Mouse (Mus musculus) neural tube, embryonic 13.5 days (tissue): Measurements from ENCODE around the gene Aldh1a1. TPM values are rescaled to one million over a fixed set of nuclear protein-coding genes. Genes with fewer than 3 reads are reported as not detected.

Experiments used
- ATAC-seq: fragments of 200-750 bp; cut with Nextera tagmentation; 2 replicates; pipeline ENCODE4 v1.8.0; 2017; ENCODE audit warnings: low read depth, mild to moderate bottlenecking, moderate TSS enrichment, moderate library complexity
- H3K27ac ChIP-seq: fragments of 300-500 bp; sonication (generic); replicated peaks from 2 replicates; pipeline ENCODE4 v1.5.1; 2015; ENCODE audit warnings: moderate library complexity, mild to moderate bottlenecking, inconsistent platforms
- H3K27me3 ChIP-seq: fragments of 300-500 bp; sonication (generic); 2 replicates; pipeline ENCODE4 v1.6.1; 2015; ENCODE audit warnings: mild to moderate bottlenecking, inconsistent platforms
- H3K36me3 ChIP-seq: fragments of 300-500 bp; sonication (generic); 2 replicates; pipeline ENCODE4 v1.6.1; 2015; ENCODE audit warnings: mild to moderate bottlenecking, inconsistent platforms
- H3K4me1 ChIP-seq: fragments of 300-500 bp; sonication (generic); replicated peaks from 2 replicates; pipeline ENCODE4 v1.6.1; 2015; ENCODE audit warnings: inconsistent platforms
- H3K4me2 ChIP-seq: fragments of 300-500 bp; sonication (generic); 2 replicates; pipeline ENCODE4 v1.6.1; 2015; ENCODE audit warnings: inconsistent platforms, mild to moderate bottlenecking, moderate library complexity
- H3K4me3 ChIP-seq: fragments of 300-500 bp; sonication (generic); 2 replicates; pipeline ENCODE4 v1.5.1; 2015; ENCODE audit warnings: mild to moderate bottlenecking, inconsistent platforms
- H3K9ac ChIP-seq: fragments of 300-500 bp; sonication (generic); 2 replicates; pipeline ENCODE4 v1.6.1; 2015; ENCODE audit warnings: moderate library complexity, mild to moderate bottlenecking, inconsistent platforms
- H3K9me3 ChIP-seq: fragments of 300-500 bp; sonication (generic); 2 replicates; pipeline ENCODE4 v1.6.1; 2016; ENCODE audit warnings: inconsistent platforms
- WGBS: fragments of 180-500 bp; shearing (Covaris S2); methylation state at CpG from one replicate; pipeline ENCODE4 v1.1.7; 2015; 5-methylcytosine and 5-hydroxymethylcytosine counted together
- polyA plus RNA-seq: library from polyadenylated mRNA; unstranded; fragments of >200 nt; fragmentation: Nextera tagmentation; extraction: Ambion mirVana; gene quantifications from 2 replicates; pipeline ENCODE4 v1.2.1, GENCODE M21; 2015

Gene Aldh1a1
- 0.57 and 1.0 TPM in 2 replicates for polyA plus RNA-seq

DNA sequence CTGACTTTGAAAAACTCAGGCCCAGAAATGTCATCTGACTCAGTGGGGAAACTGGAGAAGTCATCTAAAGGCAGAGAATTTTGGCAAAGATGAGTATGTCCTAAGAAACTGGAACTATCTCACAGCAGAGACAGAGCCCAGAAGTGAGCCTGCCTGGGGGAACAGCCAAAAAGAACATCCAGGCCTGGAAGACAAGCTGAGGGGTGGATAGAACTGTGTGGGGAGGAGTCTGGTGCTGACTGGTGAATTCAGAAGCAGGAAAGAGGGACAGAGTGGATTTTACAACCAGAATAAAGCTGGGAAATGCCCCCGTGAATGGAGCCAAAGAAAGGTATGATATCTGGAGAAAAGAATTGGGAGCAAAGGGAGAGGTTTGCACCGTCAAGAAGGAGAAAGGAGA, at the start of gene Aldh1a1:
Aldh1a1 (plus strand) TSS at position 225 of the 400 bp plus-strand sequence.
- Histone ChIP-seq H3K4me2 (no peak within 1 kb of the TSS), H3K4me3 (no peak within 1 kb of the TSS), H3K9me3 (no peaks in the 10 kb centered on the region), H3K4me1 (no peaks in the 10 kb centered on the region), H3K27ac (no peak within 1 kb of the TSS), H3K9ac (no peak within 1 kb of the TSS), H3K27me3 (no peaks in the 10 kb centered on the region), H3K36me3 (no peaks in the 10 kb centered on the region)
- ATAC-seq = no peak
- 69% methylated on average over 2 of the region's 2 CpGs for WGBS

GRCm38 (mm10) chr19:20447807-20448206, 44.7 kb upstream of the Aldh1a1 start:
- Histone ChIP-seq H3K27me3 (no peaks in the 10 kb centered on the region), H3K9me3 (no peaks in the 10 kb centered on the region), H3K36me3 (no peaks in the 10 kb centered on the region), H3K4me1 (no peaks in the 10 kb centered on the region), H3K9ac (no peak overlapping the region), H3K4me3 (no peak overlapping the region), H3K4me2 (no peak overlapping the region), H3K27ac (no peak overlapping the region)
- no peak for ATAC-seq
- 83% methylated on average over 2 of the region's 2 CpGs for WGBS

DNA sequence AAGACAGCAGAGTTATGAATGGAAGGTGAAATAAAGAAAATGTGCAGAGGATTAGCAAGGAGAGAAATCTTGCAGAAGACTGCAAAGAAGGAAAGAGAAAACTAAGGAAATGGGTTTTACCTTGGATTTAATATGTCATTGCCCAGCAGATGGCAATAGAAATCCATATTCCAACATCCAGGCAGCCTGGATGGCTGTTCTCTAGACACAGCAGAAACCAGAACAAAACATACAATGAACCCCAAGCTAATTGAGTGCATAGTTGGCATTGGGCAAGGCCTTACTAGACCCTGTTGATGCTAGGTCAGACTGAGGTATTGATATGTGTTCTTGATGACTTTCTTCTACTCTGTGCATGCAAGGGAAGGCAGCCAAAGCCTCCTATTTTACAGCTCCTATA, 43.0 kb upstream of the Aldh1a1 start:
- ATAC-seq = no peak; the same call in 1 of the 2 replicates
- no peaks in the 10 kb centered on the region for H3K4me1 ChIP-seq
- H3K27me3 ChIP-seq = no peaks in the 10 kb centered on the region
- H3K4me2 ChIP-seq = no peak overlapping the region
- no peak overlapping the region for H3K4me3 ChIP-seq
- H3K36me3 ChIP-seq = no peaks in the 10 kb centered on the region
- no peak overlapping the region for H3K9ac ChIP-seq
- H3K9me3 ChIP-seq = no peaks in the 10 kb centered on the region
- H3K27ac ChIP-seq = no peak overlapping the region

DNA sequence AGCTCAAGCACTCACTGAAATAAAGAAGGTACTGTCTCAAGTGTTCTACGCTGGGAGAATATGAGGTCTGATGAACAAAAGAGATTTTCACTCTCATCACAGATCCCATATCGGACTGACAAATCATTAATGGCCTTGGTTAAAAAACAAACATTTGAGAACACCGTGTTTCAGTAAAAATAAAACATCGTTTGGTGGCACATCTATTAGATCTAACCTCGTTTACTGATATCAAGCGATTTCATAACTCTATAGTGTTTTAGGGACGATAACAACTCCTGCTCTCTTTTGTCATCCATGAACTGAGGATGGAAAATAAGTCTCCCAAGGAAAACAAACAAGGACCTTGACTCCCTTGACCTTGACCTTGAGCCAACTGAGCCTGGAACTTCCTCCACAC, 41.5 kb upstream of the Aldh1a1 start:
- no peaks in the 10 kb centered on the region for H3K36me3 ChIP-seq
- no peaks in the 10 kb centered on the region for H3K9me3 ChIP-seq
- no peak overlapping the region for H3K9ac ChIP-seq
- no peak overlapping the region for H3K27ac ChIP-seq
- WGBS = 86% methylated on average over 7 of the region's 7 CpGs
- no peak overlapping the region for H3K4me2 ChIP-seq
- H3K4me3 ChIP-seq = no peak overlapping the region
- no peaks in the 10 kb centered on the region for H3K4me1 ChIP-seq
- H3K27me3 ChIP-seq = no peaks in the 10 kb centered on the region
- ATAC-seq = no peak

DNA sequence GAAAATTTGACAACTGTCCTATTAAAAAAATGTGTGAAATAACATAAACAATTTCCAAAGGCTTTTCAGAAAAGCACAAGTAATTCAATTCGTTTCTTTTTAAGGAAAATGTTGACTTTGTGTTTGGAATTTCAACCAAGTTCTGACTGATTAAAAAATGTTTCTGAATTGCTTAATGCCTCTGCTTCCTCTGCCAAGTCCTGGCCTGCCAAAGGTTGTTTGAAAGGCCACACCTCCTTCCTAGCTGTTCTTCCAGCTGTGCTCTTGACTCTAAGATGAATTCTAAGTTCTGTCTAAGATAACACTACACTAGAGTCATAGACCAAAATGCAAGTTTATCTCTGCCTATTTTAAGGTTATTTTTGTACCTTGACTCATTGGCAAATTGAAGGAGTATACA, 8.0 kb upstream of the Aldh1a1 start:
- ATAC-seq = no peak
- H3K4me3 ChIP-seq = no peak overlapping the region
- H3K27me3 ChIP-seq = no peaks in the 10 kb centered on the region
- H3K27ac ChIP-seq = no peak overlapping the region
- H3K4me2 ChIP-seq = no peak overlapping the region
- no peak overlapping the region for H3K9ac ChIP-seq
- no peaks in the 10 kb centered on the region for H3K4me1 ChIP-seq
- no peaks in the 10 kb centered on the region for H3K9me3 ChIP-seq
- no peaks in the 10 kb centered on the region for H3K36me3 ChIP-seq
- WGBS = 70% methylated on average over 1 of the region's 1 CpGs

- WGBS = 63% methylated on average over 4 of the region's 4 CpGs
- H3K4me1 ChIP-seq = no peaks in the 10 kb centered on the region
- H3K27me3 ChIP-seq = no peaks in the 10 kb centered on the region
- H3K9me3 ChIP-seq = no peaks in the 10 kb centered on the region
- no peak overlapping the region for H3K4me2 ChIP-seq
- no peak overlapping the region for H3K4me3 ChIP-seq
- H3K27ac ChIP-seq = no peak overlapping the region
- ATAC-seq = no peak
- H3K9ac ChIP-seq = no peak overlapping the region
- no peaks in the 10 kb centered on the region for H3K36me3 ChIP-seq
These were observed 565 bp upstream of the Aldh1a1 start for GRCm38 (mm10) chr19:20491950-20492349.

DNA sequence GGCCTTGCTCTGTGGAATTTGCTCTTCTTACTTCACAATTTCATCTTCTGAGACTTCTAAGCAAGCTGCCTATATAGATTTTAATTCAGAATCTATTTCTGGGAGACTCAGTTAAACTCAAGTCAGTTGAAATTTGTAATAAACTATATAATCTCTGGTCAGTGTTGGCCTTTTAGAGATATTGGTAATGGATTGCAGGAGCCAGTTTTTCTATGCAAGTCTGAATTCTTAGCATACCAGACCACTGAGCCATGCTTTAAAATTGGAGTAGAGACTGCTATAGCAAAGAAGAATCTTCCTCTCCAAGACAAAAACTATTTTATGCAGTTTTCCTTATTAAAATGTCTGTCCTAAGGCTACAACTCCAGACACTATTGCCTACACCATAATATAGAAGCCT, 4.0 kb downstream of the Aldh1a1 start:
- Histone ChIP-seq H3K27ac (no peak overlapping the region), H3K9me3 (no peaks in the 10 kb centered on the region), H3K36me3 (no peaks in the 10 kb centered on the region), H3K9ac (no peak overlapping the region), H3K4me2 (no peak overlapping the region), H3K4me1 (no peaks in the 10 kb centered on the region), H3K27me3 (no peaks in the 10 kb centered on the region), H3K4me3 (no peak overlapping the region)
- ATAC-seq = no peak

- Histone ChIP-seq H3K27me3 (no peaks in the 10 kb centered on the region), H3K36me3 (no peaks in the 10 kb centered on the region), H3K9ac (no peak overlapping the region), H3K4me1 (peaks cover 6% of the 10 kb centered on the region), H3K9me3 (no peaks in the 10 kb centered on the region), H3K4me2 (no peak overlapping the region), H3K27ac (no peak overlapping the region), H3K4me3 (no peak overlapping the region)
- no peak for ATAC-seq
These were observed 12.8 kb downstream of the Aldh1a1 start for GRCm38 (mm10) chr19:20505359-20505758.

- Histone ChIP-seq H3K4me3 (no peak overlapping the region), H3K4me1 (peaks cover 6% of the 10 kb centered on the region), H3K27me3 (no peaks in the 10 kb centered on the region), H3K27ac (no peak overlapping the region), H3K9me3 (no peaks in the 10 kb centered on the region), H3K4me2 (no peak overlapping the region), H3K36me3 (no peaks in the 10 kb centered on the region), H3K9ac (no peak overlapping the region)
- no peak for ATAC-seq
- 24% methylated on average over 9 of the region's 9 CpGs for WGBS
These were observed 14.6 kb downstream of the Aldh1a1 start for GRCm38 (mm10) chr19:20506936-20507615.

DNA sequence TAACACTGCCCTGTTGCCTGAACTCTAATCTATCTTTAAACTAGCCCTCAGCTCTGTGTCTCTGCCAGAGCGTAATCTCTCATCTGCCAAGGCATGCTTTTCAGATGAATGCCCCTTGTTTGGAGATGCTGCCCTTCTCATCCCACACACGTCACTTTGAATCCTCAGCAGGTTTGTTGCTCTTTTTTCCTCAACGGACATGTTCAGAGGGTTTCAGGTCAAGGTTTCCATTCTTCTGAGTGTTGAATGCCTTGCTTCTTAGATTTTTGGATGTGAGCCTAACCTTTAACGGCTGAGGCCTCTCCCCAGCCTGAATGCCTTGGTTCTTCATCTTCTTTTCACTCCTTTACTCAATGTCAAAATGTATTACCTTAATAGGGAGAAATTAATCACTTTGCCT, 16.1 kb downstream of the Aldh1a1 start:
- WGBS = 34% methylated on average over 4 of the region's 4 CpGs
- Histone ChIP-seq H3K36me3 (no peaks in the 10 kb centered on the region), H3K4me3 (no peak overlapping the region), H3K4me1 (peaks cover 6% of the 10 kb centered on the region), H3K27me3 (no peaks in the 10 kb centered on the region), H3K27ac (no peak overlapping the region), H3K9ac (no peak overlapping the region), H3K4me2 (no peak overlapping the region), H3K9me3 (no peaks in the 10 kb centered on the region)
- ATAC-seq = no peak

- Histone ChIP-seq H3K36me3 (no peaks in the 10 kb centered on the region), H3K27me3 (no peaks in the 10 kb centered on the region), H3K4me1 (peaks cover 4% of the 10 kb centered on the region), H3K9ac (no peak overlapping the region), H3K27ac (no peak overlapping the region), H3K4me3 (no peak overlapping the region), H3K4me2 (no peak overlapping the region), H3K9me3 (no peaks in the 10 kb centered on the region)
- no peak for ATAC-seq
- WGBS = 85% methylated on average over 2 of the region's 2 CpGs
These were observed 19.5 kb downstream of the Aldh1a1 start for GRCm38 (mm10) chr19:20511971-20512370.

- no peaks in the 10 kb centered on the region for H3K4me1 ChIP-seq
- H3K27ac ChIP-seq = no peak overlapping the region
- 95% methylated on average over 2 of the region's 2 CpGs for WGBS
- H3K9me3 ChIP-seq = no peaks in the 10 kb centered on the region
- H3K9ac ChIP-seq = no peak overlapping the region
- no peaks in the 10 kb centered on the region for H3K36me3 ChIP-seq
- H3K4me2 ChIP-seq = no peak overlapping the region
- no peak for ATAC-seq
- H3K27me3 ChIP-seq = no peaks in the 10 kb centered on the region
- no peak overlapping the region for H3K4me3 ChIP-seq
These were observed 20.7 kb downstream of the Aldh1a1 start for GRCm38 (mm10) chr19:20513181-20513580.

- no peaks in the 10 kb centered on the region for H3K9me3 ChIP-seq
- H3K4me1 ChIP-seq = no peaks in the 10 kb centered on the region
- H3K4me2 ChIP-seq = no peak overlapping the region
- no peak overlapping the region for H3K9ac ChIP-seq
- ATAC-seq = no peak
- 68% methylated on average over 6 of the region's 6 CpGs for WGBS
- H3K27me3 ChIP-seq = no peaks in the 10 kb centered on the region
- H3K36me3 ChIP-seq = no peaks in the 10 kb centered on the region
- H3K27ac ChIP-seq = no peak overlapping the region
- no peak overlapping the region for H3K4me3 ChIP-seq
These were observed 21.3 kb downstream of the Aldh1a1 start for GRCm38 (mm10) chr19:20513688-20514361.
